Mouse (Mus musculus) gastrocnemius, postnatal 36 days (tissue): ENCODE data around the gene Vmn1r189. TPM values are rescaled to one million over a fixed set of nuclear protein-coding genes. Genes with fewer than 3 reads are reported as not detected.
"Not testable (repeated sequence)": the region's sequence is repeated elsewhere in the genome, so short reads cannot be mapped to it uniquely, and the experiment has no call there.

ENCODE experiments used
- DNase-seq, 2 experiments: peaks; one replicate each; pipeline ENCODE4 v3.0.0; 2022
- intact Hi-C: fragments of 180-260 bp; cut with DNase I; formaldehyde crosslinking; loops from one replicate; pipeline ENCODE4 v1.15.1; 2025
- long read RNA-seq, 2 experiments: library from polyadenylated mRNA; stranded (forward); transcript quantifications; one replicate each; pipeline ENCODE4 v2.0.0; 2021
- microRNA-seq, 2 experiments: library from miRNA; unstranded; fragments of <30 nt; microRNA quantifications; one replicate each; pipeline ENCODE4 v1.2.0; 2021
- total RNA-seq, 2 experiments: library from RNA; stranded (reverse); gene quantifications; 2 replicates each; pipeline ENCODE4 v1.2.3; 2021

Vmn1r189 gene
- not detected for total RNA-seq
- long read RNA-seq, experiment 1, result 0 reads
- long read RNA-seq, experiment 2, result 0 reads

DNA sequence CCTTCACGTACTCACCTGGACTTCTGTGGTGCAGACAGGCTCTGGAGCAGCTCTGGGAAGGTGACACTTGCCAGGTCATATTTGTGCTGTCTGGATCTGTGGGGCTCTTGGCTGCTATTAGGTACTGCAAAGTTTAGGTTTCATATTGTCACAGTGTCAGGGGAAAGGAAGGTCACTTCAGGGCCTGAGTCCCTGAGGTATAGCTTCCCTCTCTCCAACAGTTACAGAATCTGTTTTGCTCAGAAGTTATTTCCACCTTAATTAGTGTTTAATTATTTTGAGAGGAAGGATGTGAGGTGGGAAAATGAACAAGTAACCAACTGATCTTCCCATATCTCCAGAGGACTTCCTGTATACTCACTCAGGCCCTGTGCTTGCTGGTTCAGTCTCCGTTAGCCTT lies at the start of gene Vmn1r189:
Gene Vmn1r189, minus strand, starts transcription at position 101 of the 400 bp plus-strand sequence.
- DNase-seq, intact Hi-C loops: not testable (repeated sequence)

- DNase-seq, intact Hi-C loops: not testable (repeated sequence)
These were observed 31.1 kb upstream of the Vmn1r189 start for GRCm38 (mm10) chr13:22136495-22137293.

DNA sequence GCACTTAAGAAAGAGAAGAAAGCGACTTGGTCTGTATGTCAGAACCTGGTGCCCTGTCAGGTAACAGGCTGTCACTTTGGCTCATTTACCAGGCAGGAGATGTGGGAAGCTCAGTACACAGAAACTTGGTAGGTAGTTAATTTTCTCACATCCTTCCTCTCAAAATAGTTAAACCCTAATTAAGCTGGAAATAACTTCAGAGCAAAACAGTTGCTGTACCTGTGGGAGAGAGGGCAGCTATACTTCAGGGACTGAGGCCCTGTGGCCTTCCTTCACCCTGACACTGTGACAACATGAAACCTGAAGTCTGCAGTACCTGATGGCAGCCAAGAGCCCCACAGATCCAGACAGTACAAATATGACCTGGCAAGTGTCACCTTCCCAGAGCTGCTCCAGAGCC lies 21.5 kb downstream of the Vmn1r189 start, which contains the start of gene Vmn1r188:
Gene Vmn1r188, plus strand, starts transcription at position 301 of the 400 bp plus-strand sequence.
- DNase-seq, intact Hi-C loops: not testable (repeated sequence)

DNA sequence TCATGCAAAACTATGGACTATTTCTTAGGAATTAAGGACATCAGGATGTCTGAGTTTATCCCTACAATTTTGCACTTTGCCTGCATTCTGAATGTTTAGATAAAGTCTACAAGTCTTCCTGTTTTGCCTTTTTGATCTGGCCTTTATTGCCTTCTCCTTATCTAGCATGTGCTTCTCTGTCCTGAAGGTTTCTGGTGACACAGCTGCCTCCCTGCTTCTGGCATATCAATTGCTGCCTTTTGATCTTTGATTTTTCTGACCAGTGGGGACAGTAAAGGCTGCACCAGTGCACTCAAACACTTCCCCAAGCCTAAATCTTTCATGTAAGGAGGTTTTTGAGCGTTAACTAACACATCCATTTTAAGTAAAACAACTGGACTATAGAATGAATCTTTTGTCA lies 42.2 kb downstream of the Vmn1r189 start:
- intact Hi-C loops, result no loop called here
- DNase-seq, result no peak

DNA sequence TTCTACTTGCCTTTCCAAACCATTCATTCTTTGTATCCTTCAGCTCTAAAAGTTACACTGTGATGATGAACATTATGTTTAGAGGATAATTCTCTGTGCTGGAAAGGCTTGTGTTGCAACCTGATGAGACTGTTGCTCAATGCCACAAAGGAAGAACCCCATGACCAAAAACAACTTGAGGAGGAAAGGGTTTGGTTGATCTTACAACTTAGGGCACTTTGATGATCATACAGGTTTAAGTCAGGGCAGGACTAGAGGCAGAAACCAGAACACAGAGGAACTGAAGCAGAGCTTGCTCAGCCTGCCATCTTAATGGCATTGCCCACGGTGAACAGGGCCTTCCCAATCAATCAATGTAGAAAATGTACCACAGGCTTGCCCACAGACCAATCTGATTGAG lies 44.2 kb downstream of the Vmn1r189 start:
- intact Hi-C loops, result no loop called here
- DNase-seq, result no peak

- intact Hi-C loops, result no loop called here
- DNase-seq, result no peak
These were observed 51.9 kb downstream of the Vmn1r189 start for GRCm38 (mm10) chr13:22053754-22054153.

DNA sequence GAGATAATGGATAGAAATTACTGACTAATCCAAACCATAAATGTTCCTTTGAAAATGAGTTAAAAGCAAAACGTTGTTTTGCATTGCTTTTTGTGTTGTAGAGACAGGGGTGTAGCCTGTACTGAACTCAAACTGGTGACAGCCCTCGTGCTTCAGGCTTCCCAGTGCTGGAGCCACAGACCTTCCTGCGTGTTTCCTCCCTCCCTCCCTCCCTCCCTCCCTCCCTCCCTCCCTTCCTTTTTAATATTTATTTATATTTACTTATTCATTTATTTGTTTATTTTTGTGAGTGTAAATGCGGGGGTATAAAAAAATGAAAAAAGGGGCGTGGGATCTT lies 54.1 kb downstream of the Vmn1r189 start:
- intact Hi-C loops, result no loop called here
- no peak for DNase-seq

DNA sequence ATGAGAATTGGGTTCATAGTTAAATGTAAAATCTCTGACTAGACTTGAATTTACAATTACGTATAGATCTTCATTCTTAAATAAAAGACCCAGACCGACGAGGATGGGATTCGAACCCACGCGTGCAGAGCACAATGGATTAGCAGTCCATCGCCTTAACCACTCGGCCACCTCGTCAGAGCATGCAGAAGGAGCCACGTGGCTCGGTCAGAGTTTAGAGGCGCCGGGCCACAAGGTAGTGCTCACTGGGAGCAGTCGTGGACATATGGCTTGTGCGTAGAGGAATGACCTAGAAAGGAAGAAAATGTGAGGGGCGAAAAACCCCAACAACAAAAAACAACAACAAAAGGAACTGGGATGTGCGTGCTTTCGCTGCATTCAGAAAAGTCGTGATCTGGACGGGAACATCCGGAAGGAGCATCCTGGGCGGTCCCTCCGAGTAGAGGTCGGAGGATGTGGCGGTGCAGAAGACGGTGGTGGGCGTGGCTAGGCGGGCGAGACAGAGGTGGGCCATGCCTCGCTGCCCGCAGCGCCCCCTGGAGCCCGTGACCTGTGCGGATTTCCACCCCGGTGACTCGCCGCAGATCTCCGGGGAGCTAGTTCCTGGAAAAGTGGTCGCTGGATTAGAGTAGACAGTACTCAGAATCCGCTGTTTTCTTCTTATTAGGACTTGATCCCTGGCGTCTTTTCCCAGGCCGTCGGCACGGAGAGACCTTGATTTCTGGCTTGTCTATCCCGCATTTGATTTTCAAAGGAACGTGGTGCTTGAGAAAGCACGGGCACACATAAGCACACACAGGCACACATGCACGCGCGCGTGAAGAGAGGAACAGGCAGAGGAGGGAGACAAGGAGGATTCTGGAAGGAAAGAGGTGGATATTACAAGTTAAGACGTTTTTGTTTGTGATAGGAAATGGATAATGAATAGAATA lies 54.8 kb downstream of the Vmn1r189 start:
- peak; percentile 74 to 79 for DNase-seq
- intact Hi-C loops, result no loop called here

Small RNA genes lying within 50 kb of the gene (microRNA-seq; reads per million reads assigned to microRNA genes)
- gene Gm26300, result 0 reads per million in 2 experiments

Other genes starting within 250 kb of the Vmn1r189 start
- gene Zfp184, start 160.7 kb downstream of the Vmn1r189 start, total RNA-seq, result under 1 TPM; 0.26 to 0.30 TPM
- gene Pom121l2, start 124.6 kb downstream of the Vmn1r189 start, total RNA-seq, result not detected
- 1 to 10 TPM in 1 of 2 experiments, not detected in 1; 5.4 TPM for gene Prss16, start 96.1 kb downstream of the Vmn1r189 start, total RNA-seq
- gene Hist1h2ah, start 70.3 kb downstream of the Vmn1r189 start, total RNA-seq, result 10 to 100 TPM; 12.2 to 13.3 TPM
- 10 to 100 TPM; 10.8 to 26.5 TPM for gene Hist1h2bk, start 70.0 kb downstream of the Vmn1r189 start, total RNA-seq
- gene Hist1h4i, start 64.5 kb downstream of the Vmn1r189 start, total RNA-seq, result 10 to 100 TPM; 28.7 to 30.9 TPM
- gene Hist1h2ag, start 62.9 kb downstream of the Vmn1r189 start, total RNA-seq, result 10 to 100 TPM in 1 of 2 experiments, 1 to 10 TPM in 1; 8.7 to 11.6 TPM
- 1 to 10 TPM; 7.6 to 8.9 TPM for gene Hist1h2bj, start 62.6 kb downstream of the Vmn1r189 start, total RNA-seq
- gene Vmn1r188, start 21.4 kb downstream of the Vmn1r189 start, total RNA-seq, result not detected
- gene Vmn1r191, start 78.1 kb upstream of the Vmn1r189 start, total RNA-seq, result not detected
- not detected for gene Vmn1r192, start 85.3 kb upstream of the Vmn1r189 start, total RNA-seq
- gene Vmn1r193, start 117.3 kb upstream of the Vmn1r189 start, total RNA-seq, result not detected
- gene Vmn1r194, start 138.4 kb upstream of the Vmn1r189 start, total RNA-seq, result not detected
- not detected for gene Vmn1r195, start 164.7 kb upstream of the Vmn1r189 start, total RNA-seq
- gene Vmn1r196, start 184.1 kb upstream of the Vmn1r189 start, total RNA-seq, result not detected
- gene Vmn1r197, start 218.8 kb upstream of the Vmn1r189 start, total RNA-seq, result not detected
- not detected for gene Vmn1r198, start 244.5 kb upstream of the Vmn1r189 start, total RNA-seq